Mouse (Mus musculus): ENCODE data around the gene Dnm3.

Dnm3 gene

GRCm38 (mm10) chr1:162158486-162158885 is 319.3 kb downstream of the Dnm3 start:
- no peak for DNase-seq (ENCODE audit: low read depth)

GRCm38 (mm10) chr1:162157659-162158058 is 320.2 kb downstream of the Dnm3 start:
- peak; percentile 19 for DNase-seq (ENCODE audit: low read depth)

- no peak for DNase-seq (ENCODE audit: low read depth)
Observed at GRCm38 (mm10) chr1:162156873-162157272, 321.0 kb downstream of the Dnm3 start.

GRCm38 (mm10) chr1:162155546-162155945 is 322.3 kb downstream of the Dnm3 start:
- no peak for DNase-seq (ENCODE audit: low read depth)

- DNase-seq (ENCODE audit: low read depth), result no peak
Observed at GRCm38 (mm10) chr1:162153118-162153517, 324.7 kb downstream of the Dnm3 start.

- no peak for DNase-seq (ENCODE audit: low read depth)
Observed at GRCm38 (mm10) chr1:162149730-162150129, 328.1 kb downstream of the Dnm3 start.

GRCm38 (mm10) chr1:162147554-162147953 is 330.3 kb downstream of the Dnm3 start:
- no peak for DNase-seq (ENCODE audit: low read depth)

GRCm38 (mm10) chr1:162145748-162146147 is 332.1 kb downstream of the Dnm3 start:
- DNase-seq (ENCODE audit: low read depth), result no peak

- DNase-seq (ENCODE audit: low read depth), result no peak
Observed at GRCm38 (mm10) chr1:162144992-162145391, 332.8 kb downstream of the Dnm3 start.

GRCm38 (mm10) chr1:162143974-162144912 is 333.6 kb downstream of the Dnm3 start:
- no peak for DNase-seq (ENCODE audit: low read depth)

GRCm38 (mm10) chr1:162142285-162142684 is 335.5 kb downstream of the Dnm3 start:
- DNase-seq (ENCODE audit: low read depth), result no peak

- DNase-seq (ENCODE audit: low read depth), result no peak
Observed at GRCm38 (mm10) chr1:162136328-162136727, 341.5 kb downstream of the Dnm3 start.

GRCm38 (mm10) chr1:162135451-162136213 is 342.2 kb downstream of the Dnm3 start:
- DNase-seq (ENCODE audit: low read depth), result no peak

- DNase-seq (ENCODE audit: low read depth), result no peak
Observed at GRCm38 (mm10) chr1:162134651-162135066, 343.2 kb downstream of the Dnm3 start.

- no peak for DNase-seq (ENCODE audit: low read depth)
Observed at GRCm38 (mm10) chr1:162132908-162133641, 344.8 kb downstream of the Dnm3 start.

- DNase-seq (ENCODE audit: low read depth), result no peak
Observed at GRCm38 (mm10) chr1:162126856-162127792, 350.7 kb downstream of the Dnm3 start.

GRCm38 (mm10) chr1:162124396-162124795 is 353.4 kb downstream of the Dnm3 start:
- DNase-seq (ENCODE audit: low read depth), result no peak

GRCm38 (mm10) chr1:162121441-162122200 is 356.2 kb downstream of the Dnm3 start:
- no peak for DNase-seq (ENCODE audit: low read depth)

- DNase-seq (ENCODE audit: low read depth), result no peak
Observed at GRCm38 (mm10) chr1:162109437-162109813, 368.4 kb downstream of the Dnm3 start.

GRCm38 (mm10) chr1:162108726-162109436 is 369.0 kb downstream of the Dnm3 start:
- DNase-seq (ENCODE audit: low read depth), result no peak
